Mouse (Mus musculus) limb, embryonic 15.5 days (tissue): ENCODE data around the gene 1700069L16Rik. TPM values are rescaled to one million over a fixed set of nuclear protein-coding genes. Genes with fewer than 3 reads are reported as not detected.

Source experiments
- ATAC-seq: fragments of 200-750 bp; cut with Nextera tagmentation; 2 replicates; pipeline ENCODE4 v1.8.0; 2017; ENCODE audit warnings: low read depth, moderate TSS enrichment; ENCODE audit not compliant: insufficient number of reproducible peaks, low FRiP score, low TSS enrichment
- H3K27ac ChIP-seq: fragments of 300-500 bp; sonication (generic); 2 replicates; pipeline ENCODE4 v1.5.1; 2015; ENCODE audit warnings: moderate library complexity, mild to moderate bottlenecking, inconsistent platforms
- H3K27me3 ChIP-seq: fragments of 300-500 bp; sonication (generic); 2 replicates; pipeline ENCODE4 v1.6.1; 2015; ENCODE audit warnings: inconsistent platforms
- H3K36me3 ChIP-seq: fragments of 300-500 bp; sonication (generic); 2 replicates; pipeline ENCODE4 v1.6.1; 2015; ENCODE audit warnings: inconsistent platforms
- H3K4me1 ChIP-seq: fragments of 300-500 bp; sonication (generic); 2 replicates; pipeline ENCODE4 v1.6.1; 2015; ENCODE audit warnings: inconsistent platforms
- H3K4me2 ChIP-seq: fragments of 300-500 bp; sonication (generic); 2 replicates; pipeline ENCODE4 v1.6.1; 2015; ENCODE audit warnings: mild to moderate bottlenecking, inconsistent platforms
- H3K4me3 ChIP-seq: fragments of 300-500 bp; sonication (generic); 2 replicates; pipeline ENCODE4 v1.5.1; 2015; ENCODE audit warnings: mild to moderate bottlenecking, inconsistent platforms
- H3K9ac ChIP-seq: fragments of 300-500 bp; sonication (generic); 2 replicates; pipeline ENCODE4 v1.6.1; 2015; ENCODE audit warnings: inconsistent platforms
- H3K9me3 ChIP-seq: fragments of 300-500 bp; sonication (generic); 2 replicates; pipeline ENCODE4 v1.6.1; 2016; ENCODE audit warnings: inconsistent platforms
- WGBS: fragments of 180-500 bp; shearing (Covaris S2); methylation state at CpG from one replicate; pipeline ENCODE4 v1.1.7; 2015; 5-methylcytosine and 5-hydroxymethylcytosine counted together
- polyA plus RNA-seq: library from polyadenylated mRNA; unstranded; fragments of >200 nt; fragmentation: Nextera tagmentation; extraction: Ambion mirVana; gene quantifications from 2 replicates; pipeline ENCODE4 v1.2.1, GENCODE M21; 2015

Gene 1700069L16Rik
- polyA plus RNA-seq, 1 experiment from 2014 or later = not detected

DNA sequence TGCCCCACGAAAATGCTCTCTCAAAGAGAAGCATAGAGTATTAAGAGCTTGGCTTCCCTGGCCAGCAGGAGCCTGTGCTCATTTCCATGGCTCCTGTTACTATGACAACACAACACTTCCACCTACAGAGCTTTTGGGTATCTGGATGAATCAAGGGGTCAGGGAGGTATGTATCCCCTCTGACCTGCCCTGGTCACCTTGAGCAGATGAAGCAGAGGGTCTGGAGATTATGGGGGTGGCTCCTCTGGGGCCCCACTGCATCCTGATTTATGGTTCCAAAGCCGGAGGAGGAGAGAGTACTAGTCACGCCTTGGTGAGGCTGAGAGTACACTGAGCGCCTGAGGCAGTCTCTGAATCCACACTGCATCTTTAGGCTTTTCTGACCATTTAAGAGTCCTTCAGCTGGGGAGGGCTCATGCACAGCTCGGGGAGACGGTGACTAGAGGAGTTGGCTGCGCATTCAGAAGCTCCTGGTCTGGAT is 6.1 kb upstream of the 1700069L16Rik start:
- H3K4me3 ChIP-seq = no peak overlapping the region
- H3K9me3 ChIP-seq = no peaks in the 10 kb centered on the region
- ATAC-seq = no peak
- no peak overlapping the region for H3K9ac ChIP-seq
- WGBS = 53% methylated on average over 7 of the region's 7 CpGs
- no peaks in the 10 kb centered on the region for H3K36me3 ChIP-seq
- 0 out of 2 replicates have a peak, but pooled peaks cover 3% of the 10 kb centered on the region for H3K27me3 ChIP-seq
- H3K4me2 ChIP-seq = no peak overlapping the region
- no peak overlapping the region for H3K27ac ChIP-seq
- peaks cover 4% of the 10 kb centered on the region; the same call in 1 of the 2 replicates for H3K4me1 ChIP-seq

GRCm38 (mm10) chr5:113728691-113729090 is 4.1 kb upstream of the 1700069L16Rik start:
- no peak for ATAC-seq
- H3K4me2 ChIP-seq = no peak overlapping the region
- no peak overlapping the region for H3K9ac ChIP-seq
- no peaks in the 10 kb centered on the region for H3K36me3 ChIP-seq
- H3K9me3 ChIP-seq = no peaks in the 10 kb centered on the region
- 0 out of 2 replicates have a peak, but pooled peaks cover 6% of the 10 kb centered on the region for H3K4me1 ChIP-seq
- H3K27me3 ChIP-seq = 0 out of 2 replicates have a peak, but pooled peaks cover 3% of the 10 kb centered on the region
- 86% methylated on average over 7 of the region's 7 CpGs for WGBS
- H3K4me3 ChIP-seq = no peak overlapping the region
- no peak overlapping the region for H3K27ac ChIP-seq

DNA sequence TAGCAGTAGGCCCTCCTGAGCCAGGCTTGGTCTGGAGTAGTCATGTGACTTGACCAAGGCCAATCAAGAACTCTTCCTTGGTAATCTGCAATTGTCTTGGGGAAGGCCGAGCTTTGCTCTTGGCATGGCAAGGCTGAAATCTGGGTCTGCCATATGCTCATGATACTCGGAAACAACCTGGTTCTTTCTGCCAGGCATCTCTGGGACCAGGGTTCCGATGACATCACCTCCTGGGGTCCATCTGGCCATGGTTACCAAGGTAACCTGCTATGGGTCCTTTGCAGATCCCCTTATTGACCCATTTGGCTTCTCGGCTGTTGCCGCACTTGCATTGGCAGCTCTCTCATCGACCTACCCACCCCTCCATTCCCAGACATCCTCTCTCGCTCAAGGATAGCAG is 3.4 kb upstream of the 1700069L16Rik start:
- no peaks in the 10 kb centered on the region for H3K9me3 ChIP-seq

GRCm38 (mm10) chr5:113727238-113727637 is 2.7 kb upstream of the 1700069L16Rik start:
- H3K4me2 ChIP-seq = no peak overlapping the region
- no peaks in the 10 kb centered on the region for H3K36me3 ChIP-seq
- H3K4me3 ChIP-seq = no peak overlapping the region
- 59% methylated on average over 12 of the region's 12 CpGs for WGBS
- no peak overlapping the region for H3K27ac ChIP-seq
- H3K9me3 ChIP-seq = no peaks in the 10 kb centered on the region
- no peak overlapping the region for H3K9ac ChIP-seq
- ATAC-seq = no peak
- 0 out of 2 replicates have a peak, but pooled peaks cover 6% of the 10 kb centered on the region for H3K4me1 ChIP-seq
- 0 out of 2 replicates have a peak, but pooled peaks cover 3% of the 10 kb centered on the region for H3K27me3 ChIP-seq

More for the DNA sequence above, 3.4 kb upstream of the 1700069L16Rik start:
- Histone ChIP-seq H3K4me1 (0 out of 2 replicates have a peak, but pooled peaks cover 6% of the 10 kb centered on the region), H3K9ac (no peak overlapping the region), H3K4me3 (no peak overlapping the region), H3K4me2 (no peak overlapping the region), H3K36me3 (no peaks in the 10 kb centered on the region), H3K27ac (no peak overlapping the region), H3K27me3 (0 out of 2 replicates have a peak, but pooled peaks cover 3% of the 10 kb centered on the region)
- no peak for ATAC-seq
- 62% methylated on average over 7 of the region's 7 CpGs for WGBS

- ATAC-seq = no peak
- H3K27me3 ChIP-seq = 0 out of 2 replicates have a peak, but pooled peaks cover 3% of the 10 kb centered on the region
- WGBS = 72% methylated on average over 6 of the region's 6 CpGs
- no peak overlapping the region for H3K4me3 ChIP-seq
- no peak overlapping the region for H3K4me2 ChIP-seq
- H3K9me3 ChIP-seq = no peaks in the 10 kb centered on the region
- H3K9ac ChIP-seq = no peak overlapping the region
- H3K4me1 ChIP-seq = 0 out of 2 replicates have a peak, but pooled peaks cover 6% of the 10 kb centered on the region
- H3K36me3 ChIP-seq = no peaks in the 10 kb centered on the region
- H3K27ac ChIP-seq = no peak overlapping the region
Measured at GRCm38 (mm10) chr5:113726618-113727017, 2.0 kb upstream of the 1700069L16Rik start.

DNA sequence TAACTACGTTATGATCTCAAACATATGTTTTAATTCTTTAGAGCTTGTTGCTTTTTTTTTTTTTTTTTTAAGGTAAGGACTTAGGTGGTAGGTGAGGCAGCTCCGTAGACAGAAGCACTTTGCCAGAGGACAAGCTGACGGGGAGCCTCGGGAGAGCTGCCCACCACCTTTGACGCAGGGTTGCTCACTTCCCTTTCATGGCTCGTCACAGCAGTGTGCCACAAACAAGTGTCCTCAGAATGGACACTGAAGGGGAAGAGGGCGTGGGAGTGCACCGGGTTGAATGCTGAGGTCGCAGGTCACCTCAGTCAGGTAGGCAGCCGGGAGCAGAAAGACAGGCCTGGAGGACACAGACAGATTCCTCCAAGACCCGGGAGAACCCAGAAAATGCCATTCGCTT is 845 bp upstream of the 1700069L16Rik start:
- ATAC-seq = no peak
- Histone ChIP-seq H3K27me3 (0 out of 2 replicates have a peak, but pooled peaks cover 3% of the 10 kb centered on the region), H3K27ac (no peak overlapping the region), H3K9me3 (no peaks in the 10 kb centered on the region), H3K4me1 (0 out of 2 replicates have a peak, but pooled peaks cover 6% of the 10 kb centered on the region), H3K9ac (no peak overlapping the region), H3K4me3 (no peak overlapping the region), H3K4me2 (no peak overlapping the region), H3K36me3 (no peaks in the 10 kb centered on the region)
- WGBS = 73% methylated on average over 12 of the region's 12 CpGs

DNA sequence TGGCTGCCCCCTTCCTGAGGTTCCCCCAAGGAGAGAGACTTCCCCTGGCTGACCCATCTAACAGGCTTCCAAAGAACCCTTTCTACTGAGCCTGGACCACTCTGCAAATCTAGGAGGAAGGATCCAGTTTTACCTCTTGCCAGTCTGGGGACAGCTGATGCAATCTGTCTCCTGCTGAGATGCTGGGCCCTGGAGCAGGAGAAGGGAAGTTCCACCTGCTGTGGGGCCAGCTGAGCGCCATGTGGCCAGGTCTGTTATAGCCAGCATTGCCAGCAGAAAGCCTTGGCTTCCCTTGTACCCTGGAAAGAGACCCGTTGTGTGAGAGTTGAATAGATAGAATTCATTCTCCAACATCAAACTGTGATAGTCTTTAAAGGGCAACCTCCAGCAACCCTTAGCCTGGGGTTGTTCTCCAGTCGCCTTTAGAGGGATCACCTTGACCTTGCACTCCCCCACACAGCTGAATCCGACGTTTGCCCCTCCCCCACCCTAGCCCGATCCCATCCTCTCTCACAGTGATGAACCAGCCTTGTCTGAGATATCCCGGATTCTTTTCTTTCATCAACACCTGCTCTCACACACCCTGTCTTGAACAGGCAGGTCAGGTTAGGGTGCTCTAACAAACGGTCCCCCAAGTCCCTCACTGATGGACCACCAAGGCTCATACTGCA is 870 bp downstream of the 1700069L16Rik start:
- Histone ChIP-seq H3K27me3 (0 out of 2 replicates have a peak, but pooled peaks cover 3% of the 10 kb centered on the region), H3K9me3 (no peaks in the 10 kb centered on the region), H3K27ac (no peak overlapping the region), H3K36me3 (no peaks in the 10 kb centered on the region), H3K4me3 (no peak overlapping the region), H3K4me1 (0 out of 2 replicates have a peak, but pooled peaks cover 6% of the 10 kb centered on the region), H3K4me2 (no peak overlapping the region), H3K9ac (no peak overlapping the region)
- 38% methylated on average over 8 of the region's 8 CpGs for WGBS
- ATAC-seq = no peak

DNA sequence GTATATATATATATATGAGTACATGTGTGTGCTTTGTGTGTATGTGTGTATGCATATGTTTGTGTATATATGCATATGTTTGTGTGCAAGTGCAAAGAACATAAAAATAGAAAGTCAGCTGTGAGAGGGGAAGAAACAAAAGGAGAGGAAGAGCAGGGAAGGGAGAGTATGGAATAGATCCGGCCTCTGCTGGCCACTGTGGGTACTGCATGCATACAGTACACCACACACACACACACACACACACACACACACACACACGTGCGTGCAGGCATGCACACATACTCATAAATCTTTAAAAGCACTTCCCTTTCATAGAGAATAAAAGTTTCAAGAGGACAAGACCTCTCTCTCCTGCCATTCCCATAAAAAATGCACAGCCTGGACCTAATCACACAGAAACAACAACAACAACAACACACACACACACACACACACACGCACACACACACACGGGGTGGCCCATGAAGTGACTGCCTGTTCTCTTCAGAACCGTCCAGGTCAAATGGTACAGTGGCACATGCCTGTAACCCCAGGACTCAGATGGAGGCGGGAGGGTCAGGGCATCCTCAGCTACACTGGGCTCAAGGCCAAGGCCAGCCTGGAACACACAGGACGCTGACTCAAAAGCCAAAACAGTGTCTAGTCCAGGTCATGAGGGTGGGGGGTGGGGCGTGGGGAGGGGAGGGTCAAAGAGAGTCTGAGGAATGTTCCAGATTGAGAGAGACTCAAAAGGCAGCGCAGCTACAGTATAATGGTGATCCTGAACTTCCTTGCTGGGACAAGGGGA is 2.2 kb downstream of the 1700069L16Rik start:
- Histone ChIP-seq H3K9ac (no peak overlapping the region), H3K27ac (no peak overlapping the region), H3K4me3 (no peak overlapping the region), H3K4me1 (0 out of 2 replicates have a peak, but pooled peaks cover 6% of the 10 kb centered on the region), H3K4me2 (no peak overlapping the region), H3K9me3 (no peaks in the 10 kb centered on the region), H3K36me3 (no peaks in the 10 kb centered on the region), H3K27me3 (0 out of 2 replicates have a peak, but pooled peaks cover 3% of the 10 kb centered on the region)
- ATAC-seq = no peak
- WGBS = 83% methylated on average over 10 of the region's 10 CpGs

DNA sequence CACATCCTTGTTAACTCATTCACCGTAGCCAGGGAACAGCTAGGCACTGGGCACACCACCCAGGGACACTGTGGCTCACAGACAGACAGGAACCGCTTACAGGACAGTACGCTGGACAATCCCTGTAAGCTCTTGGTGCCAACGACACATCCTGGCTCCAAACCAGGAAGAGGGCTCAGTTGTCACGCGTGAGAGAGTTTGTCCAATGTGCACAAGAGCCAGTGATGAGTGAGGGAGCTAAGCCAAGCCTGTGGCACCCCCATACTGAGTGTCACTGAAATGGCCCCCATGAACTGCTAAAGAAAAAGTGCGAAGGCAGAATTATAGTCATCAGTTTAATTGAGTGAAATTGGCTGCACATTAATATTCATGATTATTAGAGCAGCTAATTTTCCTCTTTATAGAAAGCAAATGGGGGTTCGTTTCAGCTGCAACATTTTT is 5.3 kb downstream of the 1700069L16Rik start:
- H3K4me3 ChIP-seq = no peak overlapping the region
- no peak overlapping the region for H3K9ac ChIP-seq
- no peaks in the 10 kb centered on the region for H3K9me3 ChIP-seq
- H3K27ac ChIP-seq = no peak overlapping the region
- H3K27me3 ChIP-seq = no peaks in the 10 kb centered on the region
- H3K4me2 ChIP-seq = no peak overlapping the region
- no peak for ATAC-seq
- 83% methylated on average over 8 of the region's 8 CpGs for WGBS
- H3K4me1 ChIP-seq = 0 out of 2 replicates have a peak, but pooled peaks cover 7% of the 10 kb centered on the region
- no peaks in the 10 kb centered on the region for H3K36me3 ChIP-seq

GRCm38 (mm10) chr5:113716581-113717388 is 7.8 kb downstream of the 1700069L16Rik start:
- Histone ChIP-seq H3K36me3 (no peaks in the 10 kb centered on the region), H3K9ac (no peak overlapping the region), H3K4me2 (no peak overlapping the region), H3K27me3 (no peaks in the 10 kb centered on the region), H3K27ac (no peak overlapping the region), H3K9me3 (no peaks in the 10 kb centered on the region), H3K4me1 (0 out of 2 replicates have a peak, but pooled peaks cover 2% of the 10 kb centered on the region), H3K4me3 (no peak overlapping the region)
- 13% methylated on average over 10 of the region's 12 CpGs for WGBS
- ATAC-seq = no peak

DNA sequence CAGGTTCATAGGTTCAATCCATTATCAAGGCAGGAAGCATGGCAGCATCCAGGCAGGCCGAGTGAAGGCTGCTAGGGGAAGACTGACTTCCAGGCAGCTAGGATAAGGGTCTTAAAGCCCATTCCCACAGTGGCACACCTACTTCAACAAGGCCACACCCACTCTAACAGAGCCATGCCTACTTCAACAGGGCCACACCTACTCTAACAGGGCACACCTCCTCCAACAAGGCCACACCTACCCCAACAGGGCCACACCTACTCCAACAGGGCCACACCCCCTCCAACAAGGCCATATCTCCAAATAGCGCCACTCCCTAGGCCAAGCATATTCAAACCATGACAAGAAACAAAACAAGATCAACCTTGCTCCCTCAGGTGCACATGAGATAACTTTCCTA is 11.7 kb downstream of the 1700069L16Rik start:
- Histone ChIP-seq H3K27ac (no peak overlapping the region), H3K4me2 (no peak overlapping the region), H3K36me3 (no peaks in the 10 kb centered on the region), H3K4me1 (0 out of 2 replicates have a peak, but pooled peaks cover 2% of the 10 kb centered on the region), H3K27me3 (no peaks in the 10 kb centered on the region), H3K9me3 (no peaks in the 10 kb centered on the region), H3K9ac (no peak overlapping the region), H3K4me3 (no peak overlapping the region)
- WGBS = 78% methylated on average over 2 of the region's 2 CpGs
- no peak for ATAC-seq
